Mouse (Mus musculus) stomach, postnatal 0 days (tissue): ENCODE measurements around the gene Hist2h2bb. TPM values are rescaled to one million over a fixed set of nuclear protein-coding genes. Genes with fewer than 3 reads are reported as not detected.
"Not testable (repeated sequence)": the region's sequence is repeated elsewhere in the genome, so short reads cannot be mapped to it uniquely, and the experiment has no call there.

Source experiments
- ATAC-seq: fragments of 200-750 bp; cut with Nextera tagmentation; 2 replicates; pipeline ENCODE4 v1.8.0; 2017; ENCODE audit not compliant: low FRiP score, low TSS enrichment
- DNase-seq: peaks from one replicate; pipeline ENCODE4 v3.0.0-alpha.2; 2016; ENCODE audit warnings: low spot score
- H3K27ac ChIP-seq: fragments of 300-500 bp; sonication (generic); replicated peaks from 2 replicates; pipeline ENCODE4 v1.5.1; 2014; ENCODE audit warnings: mild to moderate bottlenecking, control low read depth
- H3K27me3 ChIP-seq: fragments of 300-500 bp; sonication (generic); 2 replicates; pipeline ENCODE4 v1.6.1; 2014; ENCODE audit warnings: low read length; ENCODE audit not compliant: control insufficient read depth, insufficient read depth
- H3K36me3 ChIP-seq: fragments of 300-500 bp; sonication (generic); 2 replicates; pipeline ENCODE4 v1.6.1; 2014; ENCODE audit warnings: low read length, mixed read lengths; ENCODE audit not compliant: control insufficient read depth, insufficient read depth
- H3K4me1 ChIP-seq: fragments of 300-500 bp; sonication (generic); replicated peaks from 2 replicates; pipeline ENCODE4 v1.6.1; 2014; ENCODE audit warnings: antibody characterized with exemption; ENCODE audit not compliant: control insufficient read depth, insufficient read depth
- H3K4me2 ChIP-seq: fragments of 300-500 bp; sonication (generic); replicated peaks from 2 replicates; pipeline ENCODE4 v1.6.1; 2014; ENCODE audit warnings: low read depth, mild to moderate bottlenecking, control low read depth, moderate library complexity
- H3K4me3 ChIP-seq: fragments of 300-500 bp; sonication (generic); 2 replicates; pipeline ENCODE4 v1.5.1; 2014; ENCODE audit warnings: low read depth, low read length, control low read depth
- H3K9ac ChIP-seq: fragments of 300-500 bp; sonication (generic); 2 replicates; pipeline ENCODE4 v1.6.1; 2014; ENCODE audit warnings: mild to moderate bottlenecking, low read length, control low read depth, mixed read lengths
- H3K9me3 ChIP-seq: fragments of 300-500 bp; sonication (generic); 2 replicates; pipeline ENCODE4 v1.6.1; 2016; ENCODE audit warnings: low read length; ENCODE audit not compliant: control insufficient read depth
- CTCF ChIP-seq: IDR thresholded peaks from 2 replicates; pipeline ENCODE4 v1.5.1; 2016; ENCODE audit warnings: antibody characterized with exemption, low read depth, mild to moderate bottlenecking, moderate library complexity
- EP300 ChIP-seq: optimal IDR thresholded peaks from 2 replicates; pipeline ENCODE3; 2016; ENCODE audit warnings: antibody characterized with exemption
- WGBS: fragments of 180-500 bp; shearing (Covaris S2); extraction: QIAGEN DNeasy Blood & Tissue Kit; methylation state at CpG from one replicate; pipeline ENCODE4 v1.1.7; 2014; 5-methylcytosine and 5-hydroxymethylcytosine counted together
- polyA plus RNA-seq: library from polyadenylated mRNA; unstranded; fragments of >200 nt; fragmentation: Nextera tagmentation; extraction: Ambion mirVana; gene quantifications from 2 replicates; pipeline ENCODE4 v1.2.1, GENCODE M21; 2015

Gene Hist2h2bb
- polyA plus RNA-seq, 1 experiment from 2014 or later: 5.5 TPM

GRCm38 (mm10) chr3:96231758-96232120 is 37.8 kb upstream of the Hist2h2bb start:
- DNase-seq (no peak), ATAC-seq (no peak)
- no peaks in the 10 kb centered on the region for H3K27me3 ChIP-seq
- H3K4me3 ChIP-seq: no peak overlapping the region
- H3K4me2 ChIP-seq: no peak overlapping the region
- H3K9me3 ChIP-seq: no peaks in the 10 kb centered on the region
- 54% methylated on average over 2 of the region's 2 CpGs for WGBS
- no peaks in the 10 kb centered on the region for H3K36me3 ChIP-seq
- TF ChIP-seq CTCF: no peak
- TF ChIP-seq EP300: no peak
- H3K27ac ChIP-seq: no peak overlapping the region
- H3K4me1 ChIP-seq: no peaks in the 10 kb centered on the region
- H3K9ac ChIP-seq: no peak overlapping the region

GRCm38 (mm10) chr3:96234914-96235313 is 34.6 kb upstream of the Hist2h2bb start:
- WGBS: 89% methylated on average over 2 of the region's 2 CpGs

GRCm38 (mm10) chr3:96235836-96236235 is 33.7 kb upstream of the Hist2h2bb start:
- ATAC-seq (no peak), DNase-seq (no peak)
- Histone ChIP-seq H3K4me2 (no peak overlapping the region), H3K9ac (no peak overlapping the region), H3K4me3 (no peak overlapping the region), H3K36me3 (no peaks in the 10 kb centered on the region), H3K9me3 (no peaks in the 10 kb centered on the region), H3K27ac (no peak overlapping the region), H3K4me1 (no peaks in the 10 kb centered on the region), H3K27me3 (no peaks in the 10 kb centered on the region)
- 55% methylated on average over 3 of the region's 3 CpGs for WGBS
- TF ChIP-seq EP300 (no peak), CTCF (no peak)

More at GRCm38 (mm10) chr3:96234914-96235313, 34.6 kb upstream of the Hist2h2bb start:
- DNase-seq (no peak), ATAC-seq (no peak)
- no peak for TF ChIP-seq EP300
- peak; percentile 13; the same call in 1 of the 2 replicates for TF ChIP-seq CTCF
- Histone ChIP-seq H3K9me3 (no peaks in the 10 kb centered on the region), H3K4me1 (no peaks in the 10 kb centered on the region), H3K36me3 (no peaks in the 10 kb centered on the region), H3K27ac (no peak overlapping the region), H3K4me3 (no peak overlapping the region), H3K27me3 (no peaks in the 10 kb centered on the region), H3K9ac (no peak overlapping the region), H3K4me2 (no peak overlapping the region)

- no peak for DNase-seq
- WGBS: 72% methylated on average over 4 of the region's 4 CpGs
These were observed 32.7 kb upstream of the Hist2h2bb start for GRCm38 (mm10) chr3:96236834-96237334.

GRCm38 (mm10) chr3:96237335-96237903 is 32.1 kb upstream of the Hist2h2bb start:
- Histone ChIP-seq H3K9ac (peak overlapping the region; percentile 2; the same call in 1 of the 2 replicates), H3K4me3 (peak overlapping the region; percentile 30), H3K4me2 (peak overlapping the region; percentile 40), H3K9me3 (no peaks in the 10 kb centered on the region), H3K36me3 (no peaks in the 10 kb centered on the region), H3K27ac (0 out of 2 replicates have a peak overlapping the region, but pooled peaks have one; percentile 8), H3K4me1 (no peaks in the 10 kb centered on the region), H3K27me3 (no peaks in the 10 kb centered on the region)
- ATAC-seq (no peak), DNase-seq (no peak)
- TF ChIP-seq CTCF (no peak), EP300 (no peak)
- 21% methylated on average over 7 of the region's 7 CpGs for WGBS

More at GRCm38 (mm10) chr3:96236834-96237334, 32.7 kb upstream of the Hist2h2bb start:
- no peaks in the 10 kb centered on the region for H3K4me1 ChIP-seq
- no peak for ATAC-seq
- no peaks in the 10 kb centered on the region for H3K27me3 ChIP-seq
- peak overlapping the region; percentile 40 for H3K4me2 ChIP-seq
- no peaks in the 10 kb centered on the region for H3K9me3 ChIP-seq
- no peak overlapping the region for H3K27ac ChIP-seq
- H3K36me3 ChIP-seq: no peaks in the 10 kb centered on the region
- H3K4me3 ChIP-seq: peak overlapping the region; percentile 30; the same call in 1 of the 2 replicates
- H3K9ac ChIP-seq: no peak overlapping the region
- TF ChIP-seq CTCF (no peak), EP300 (no peak)

GRCm38 (mm10) chr3:96237904-96238511 is 31.5 kb upstream of the Hist2h2bb start:
- Histone ChIP-seq H3K4me2 (peak overlapping the region; percentile 40), H3K4me1 (no peaks in the 10 kb centered on the region), H3K4me3 (peak overlapping the region; percentile 30), H3K27ac (peak overlapping the region; percentile 8; the same call in 1 of the 2 replicates), H3K27me3 (no peaks in the 10 kb centered on the region), H3K9ac (peak overlapping the region; percentile 43), H3K9me3 (no peaks in the 10 kb centered on the region), H3K36me3 (no peaks in the 10 kb centered on the region)
- TF ChIP-seq EP300 (no peak), CTCF (no peak)
- ATAC-seq (no peak), DNase-seq (no peak)
- WGBS: 1% methylated on average over 12 of the region's 12 CpGs

- not testable (repeated sequence) for H3K4me1 ChIP-seq, DNase-seq, H3K27me3 ChIP-seq, H3K9me3 ChIP-seq, H3K36me3 ChIP-seq
- Histone ChIP-seq H3K9ac (peak within 1 kb of the TSS; percentile 43), H3K27ac (peak within 1 kb of the TSS; percentile 65; the same call in 1 of the 2 replicates), H3K4me2 (peak within 1 kb of the TSS; percentile 40), H3K4me3 (peak within 1 kb of the TSS; percentile 30)
- peak; percentile 94 for ATAC-seq
- WGBS: 0% methylated on average over 6 of the region's 68 CpGs
These were observed 30.4 kb upstream of the Hist2h2bb start, which contains the start of gene Hist2h3c2 for GRCm38 (mm10) chr3:96238954-96239793. Gene Hist2h3c2, minus strand, starts transcription at chr3:96239127.
